In genomic region chr16:59521752-59522423, GRCm38 (mm10) we compare ENCODE assay signal across 28 mouse cellular contexts. TPM values are rescaled to one million over a fixed set of nuclear protein-coding genes. Genes with fewer than 3 reads are reported as not detected.
DNase-seq lines count a peak whose midpoint lies in the region; ATAC-seq and TF ChIP-seq lines count a peak whose summit lies in the region.
"Had no signal": no experiment of that assay in that cellular context is flagged by ENCODE, and none has a peak within 500 bp of the region (broad histone marks: within the 10 kb centered on the region; RNA-seq: fewer than 3 reads in every experiment).

No protein-coding gene starts in this region.

- peaks cover 4% of the 10 kb centered on the region; the same call in 1 of the 2 replicates for H3K4me1 ChIP-seq in kidney, embryonic 15.5 days
- H3K4me1 ChIP-seq in CH12.LX (ENCODE audit: control insufficient read depth in 1 of 2, insufficient read depth in 2 of 2) = peaks cover 17 to 56% of the 10 kb centered on the region in 2 experiments
- H3K4me1 ChIP-seq in small intestine, adult 2 months (ENCODE audit: control insufficient read depth, insufficient read depth, insufficient read length, low read length) = peaks cover 4% of the 10 kb centered on the region; the same call in 1 of the 2 replicates
- H3K4me1 ChIP-seq in forebrain, embryonic 13.5 days = no peaks in the 10 kb centered on the region
- H3K4me1 ChIP-seq: forebrain, embryonic 12.5 days; hindbrain, embryonic 10.5 days; limb, embryonic 15.5 days; lung, embryonic 15.5 days; midbrain, embryonic 15.5 days; neural tube, embryonic 12.5 days had no signal

- no peak overlapping the region for H3K4me3 ChIP-seq in kidney, embryonic 15.5 days (replicated peaks)
- peak overlapping the region; percentile 15 to 40 (median 23) for H3K4me3 ChIP-seq in CH12.LX (replicated peaks in 1 of 3; ENCODE audit: low read depth in 2 of 3, low read length in 2 of 3, poor library complexity in 1 of 3)
- no peak overlapping the region for H3K4me3 ChIP-seq in small intestine, adult 2 months (ENCODE audit: low read depth, low read length)
- H3K4me3 ChIP-seq in forebrain, embryonic 13.5 days = no peak overlapping the region
- H3K4me3 ChIP-seq: embryonic facial prominence, embryonic 12.5 days; forebrain, embryonic 12.5 days; hindbrain, embryonic 10.5 days; limb, embryonic 15.5 days; lung, embryonic 15.5 days; midbrain, embryonic 15.5 days; neural tube, embryonic 12.5 days had no signal

- TF ChIP-seq POLR2A in CH12.LX (IDR thresholded peaks at IDR 0.05; ENCODE audit: low read depth, low read length) = peak; percentile 41
- TF ChIP-seq POLR2A in small intestine, adult 2 months (IDR thresholded peaks at IDR 0.05; ENCODE audit: low read depth, low read length) = no peak

- no peak overlapping the region for H3K9ac ChIP-seq in kidney, embryonic 15.5 days
- peak overlapping the region; percentile 35 for H3K9ac ChIP-seq in CH12.LX (ENCODE audit: insufficient read depth, low read depth)
- H3K9ac ChIP-seq in forebrain, embryonic 13.5 days = no peak overlapping the region
- H3K9ac ChIP-seq: embryonic facial prominence, embryonic 12.5 days; forebrain, embryonic 12.5 days; limb, embryonic 15.5 days; liver, embryonic 14.5 days; lung, embryonic 15.5 days; midbrain, embryonic 15.5 days; neural tube, embryonic 12.5 days had no signal

- H3K4me2 ChIP-seq in kidney, embryonic 15.5 days = no peak overlapping the region
- H3K4me2 ChIP-seq in CH12.LX (ENCODE audit: insufficient read depth, low read depth, poor library complexity, severe bottlenecking) = peak overlapping the region; percentile 78
- H3K4me2 ChIP-seq in forebrain, embryonic 13.5 days = no peak overlapping the region
- H3K4me2 ChIP-seq: embryonic facial prominence, embryonic 12.5 days; forebrain, embryonic 12.5 days; heart, embryonic 11.5 days; limb, embryonic 15.5 days; lung, embryonic 15.5 days; midbrain, embryonic 15.5 days; neural tube, embryonic 12.5 days had no signal

- no peak overlapping the region for H3K27ac ChIP-seq in kidney, embryonic 15.5 days
- peak overlapping the region; percentile 80 for H3K27ac ChIP-seq in CH12.LX (ENCODE audit: insufficient read depth, low read depth)
- peak overlapping the region; percentile 11; the same call in 1 of the 2 replicates for H3K27ac ChIP-seq in small intestine, adult 2 months (ENCODE audit: insufficient read depth, low read depth, low read length)
- no peak overlapping the region for H3K27ac ChIP-seq in forebrain, embryonic 13.5 days
- H3K27ac ChIP-seq: embryonic facial prominence, embryonic 12.5 days; forebrain, embryonic 12.5 days; hindbrain, embryonic 10.5 days; hindbrain, postnatal 0 days; limb, embryonic 15.5 days; liver, embryonic 14.5 days; lung, embryonic 15.5 days; midbrain, embryonic 15.5 days; neural tube, embryonic 12.5 days; stomach, postnatal 0 days had no signal

- TF ChIP-seq CTCF in CH12.LX (conservative IDR thresholded peaks at IDR 0.05 in 1 of 2, IDR thresholded peaks at IDR 0.05 in 1 of 2; ENCODE audit: low read depth in 2 of 2, low read length in 2 of 2) = no peak
- TF ChIP-seq CTCF in small intestine, adult 2 months (IDR thresholded peaks at IDR 0.05; ENCODE audit: extremely low read depth, insufficient read length, insufficient replicate concordance, low read depth, low read length) = no peak

- no peaks in the 10 kb centered on the region for H3K27me3 ChIP-seq in kidney, embryonic 15.5 days
- H3K27me3 ChIP-seq in CH12.LX (replicated peaks) = no peaks in the 10 kb centered on the region
- no peaks in the 10 kb centered on the region for H3K27me3 ChIP-seq in small intestine, adult 2 months (ENCODE audit: control insufficient read depth, insufficient read depth, low read length)
- H3K27me3 ChIP-seq in forebrain, embryonic 13.5 days = no peaks in the 10 kb centered on the region
- H3K27me3 ChIP-seq: embryonic facial prominence, embryonic 12.5 days; forebrain, embryonic 12.5 days; limb, embryonic 15.5 days; lung, embryonic 15.5 days; midbrain, embryonic 15.5 days; neural tube, embryonic 12.5 days had no signal

- in situ Hi-C loops in CH12.LX (cut with MboI; ENCODE audit: low pct_ligation_motif_present, low pct_unique_long_range_greater_than_20kb, low sequenced_read_pairs) = no loop called here

- WGBS in kidney, embryonic 15.5 days = 81% methylated on average over 16 of the region's 16 CpGs
- 79% methylated on average over 16 of the region's 16 CpGs for WGBS in small intestine, adult 2 months
- 94% methylated on average over 16 of the region's 16 CpGs for WGBS in forebrain, embryonic 13.5 days

- dilution Hi-C loops in CH12.LX (cut with MboI; ENCODE audit: extremely low pct_ligation_motif_present, extremely low pct_unique_long_range_greater_than_20kb, low sequenced_read_pairs) = no loop called here

- no peak for DNase-seq in kidney, postnatal 10 days
- DNase-seq in CH12.LX (ENCODE audit: extremely low read depth) = peak; percentile 82
- no peak for DNase-seq in left cerebral cortex, adult 8-10 months (ENCODE audit: low spot score in 2 of 2)
- DNase-seq in gastrocnemius, adult 18-20 months (ENCODE audit: low spot score) = no peak
- DNase-seq: adrenal gland, adult 2 months; cerebellum, adult 11-12 months; cerebellum, postnatal 14 days; heart, adult 11 months; heart, postnatal 10 days; layer of hippocampus, adult 9-11 months; left cerebral cortex, postnatal 4 days; lung, postnatal 4 days; thymus, adult 2 months had no signal

- peaks cover 15% of the 10 kb centered on the region; the same call in 1 of the 2 replicates for H3K36me3 ChIP-seq in kidney, embryonic 15.5 days
- H3K36me3 ChIP-seq in CH12.LX (replicated peaks in 1 of 2; ENCODE audit: control insufficient read depth in 1 of 2, insufficient read depth in 1 of 2, low read length in 1 of 2) = no peaks in the 10 kb centered on the region
- H3K36me3 ChIP-seq in small intestine, adult 2 months (ENCODE audit: control insufficient read depth, insufficient read depth, low read length) = peaks cover 6% of the 10 kb centered on the region; the same call in 1 of the 2 replicates
- H3K36me3 ChIP-seq in forebrain, embryonic 13.5 days (ENCODE audit: poor library complexity, severe bottlenecking) = no peaks in the 10 kb centered on the region
- H3K36me3 ChIP-seq: embryonic facial prominence, embryonic 12.5 days; forebrain, embryonic 12.5 days; lung, embryonic 15.5 days; midbrain, embryonic 15.5 days; neural tube, embryonic 12.5 days had no signal

- H3K79me2 ChIP-seq in CH12.LX (replicated peaks; ENCODE audit: control insufficient read depth, extremely low read depth, insufficient read depth, poor library complexity, severe bottlenecking) = no peaks in the 10 kb centered on the region

- peak; percentile 26; the same call in 1 of the 2 replicates for ATAC-seq in kidney, embryonic 15.5 days (replicated peaks; ENCODE audit: low FRiP score)
- ATAC-seq in inflammation-experienced regulatory T-cells, adult 6 months = peak; percentile 59
- no peak for ATAC-seq in forebrain, embryonic 13.5 days
- ATAC-seq: hindbrain, postnatal 0 days; midbrain, embryonic 15.5 days had no signal

- no peak; the same call in none of the 2 replicates for TF ChIP-seq RAD21 in CH12.LX (IDR thresholded peaks at IDR 0.05; ENCODE audit: low read depth, low read length)

- no peaks in the 10 kb centered on the region for H3K9me3 ChIP-seq in kidney, embryonic 15.5 days (replicated peaks)
- H3K9me3 ChIP-seq in CH12.LX (replicated peaks; ENCODE audit: low read length) = no peaks in the 10 kb centered on the region
- H3K9me3 ChIP-seq in forebrain, embryonic 13.5 days (replicated peaks) = no peaks in the 10 kb centered on the region
- H3K9me3 ChIP-seq: embryonic facial prominence, embryonic 12.5 days; forebrain, embryonic 12.5 days; hindbrain, embryonic 10.5 days; limb, embryonic 15.5 days; lung, embryonic 15.5 days; midbrain, embryonic 15.5 days; neural tube, embryonic 12.5 days had no signal

- TF ChIP-seq EP300 in CH12.LX (IDR thresholded peaks at IDR 0.05; ENCODE audit: low read length) = peak; percentile 95

TF ChIP-seq in CH12.LX, 34 proteins besides CTCF, POLR2A, EP300 and RAD21 (continues in another document):
- TF ChIP-seq ZMIZ1 (IDR thresholded peaks at IDR 0.05; ENCODE audit: low read depth, low read length) = no peak
- 0 out of 2 replicates have a peak, but pooled peaks have one; percentile 64 for TF ChIP-seq NELFE (IDR thresholded peaks at IDR 0.05; ENCODE audit: low read depth, low read length)
- TF ChIP-seq PAX5 (IDR thresholded peaks at IDR 0.05; ENCODE audit: low read length) = no peak
- 0 out of 2 replicates have a peak, but pooled peaks have one; percentile 44 for TF ChIP-seq MXI1 (IDR thresholded peaks at IDR 0.05; ENCODE audit: low read depth, low read length)
- TF ChIP-seq E2F4 (IDR thresholded peaks at IDR 0.05; ENCODE audit: insufficient replicate concordance, low read depth, low read length) = no peak; the same call in 1 of the 2 replicates
- no peak for TF ChIP-seq USF1 (IDR thresholded peaks at IDR 0.05; ENCODE audit: low read depth, low read length)
- no peak for TF ChIP-seq NRF1 (IDR thresholded peaks at IDR 0.05; ENCODE audit: low read depth, low read length)
- peak; percentile 19; the same call in 1 of the 2 replicates for TF ChIP-seq ZNF384 (IDR thresholded peaks at IDR 0.05; ENCODE audit: low read depth, low read length)
- peak; percentile 95 for TF ChIP-seq JUN (IDR thresholded peaks at IDR 0.05; ENCODE audit: insufficient read depth, low read depth, low read length)
- no peak for TF ChIP-seq USF2 (conservative IDR thresholded peaks at IDR 0.05; ENCODE audit: low read depth, low read length)
- peak; percentile 82 for TF ChIP-seq MAFK (IDR thresholded peaks at IDR 0.05; ENCODE audit: insufficient replicate concordance, low read length)
- TF ChIP-seq SIN3A (IDR thresholded peaks at IDR 0.05; ENCODE audit: low read length) = peak; percentile 78
- TF ChIP-seq POLR2AphosphoS2 (IDR thresholded peaks at IDR 0.05; ENCODE audit: low read depth, low read length) = no peak
- TF ChIP-seq ELF1 (IDR thresholded peaks at IDR 0.05; ENCODE audit: low read depth, low read length) = peak; percentile 70
- 0 out of 2 replicates have a peak, but pooled peaks have one; percentile 22 for TF ChIP-seq MYC (IDR thresholded peaks at IDR 0.05; ENCODE audit: low read depth, low read length)
- TF ChIP-seq CHD1 (IDR thresholded peaks at IDR 0.05; ENCODE audit: low read depth, low read length) = peak; percentile 44; the same call in 1 of the 2 replicates

RNA-seq across cellular contexts. Expression of gene Riox2, which starts 50.3 kb away (rescaled TPM):
- 36.9 and 39.4 TPM in 2 replicates for polyA plus RNA-seq in kidney, embryonic 15.5 days (2015; fragmentation: Nextera tagmentation; extraction: Ambion mirVana)
- 53.6 and 59.0 TPM in 2 replicates for total RNA-seq in CH12.LX (2012; rRNA removed)
- total RNA-seq in CH12.LX (2014; rRNA removed) = 43.2 and 47.3 TPM in 2 replicates
- polyA plus RNA-seq in CH12.LX (2012; ENCODE audit: insufficient read length, low read depth) = 90.7 and 102 TPM in 2 replicates
- 100 to 1,000 TPM in 2 of 3 experiments, 10 to 100 TPM in 1; 93.1 to 105 (median 101) TPM for polyA plus RNA-seq in inflammation-experienced regulatory T-cells, adult 6 months (2017; shearing (Covaris generic))
- polyA plus RNA-seq in small intestine, adult 2 months (2012; rRNA removed) = 1.3 and 1.5 TPM in 2 replicates
- 15.4 and 17.7 TPM in 2 replicates for polyA plus RNA-seq in forebrain, embryonic 13.5 days (2015; fragmentation: Nextera tagmentation; extraction: Ambion mirVana)
- total RNA-seq in left cerebral cortex, adult 8-10 months (2022) = 10 to 100 TPM; 14.2 to 15.7 (median 14.8) TPM
- total RNA-seq in gastrocnemius, adult 18-20 months (2021) = 10 to 100 TPM; 10.9 to 12.6 TPM

Comparison
In these comparisons a context has a peak if more than half of its experiments do, and no peak if none do; other contexts are left out.
1. H3K27ac ChIP-seq: peak in CH12.LX (single experiment) and small intestine, adult 2 months (single experiment); none in kidney, embryonic 15.5 days (single experiment) and forebrain, embryonic 13.5 days (single experiment).
2. H3K4me3 ChIP-seq: peak in CH12.LX (3 of 3); none in kidney, embryonic 15.5 days (single experiment), small intestine, adult 2 months (single experiment) and forebrain, embryonic 13.5 days (single experiment).